Mouse (Mus musculus): ENCODE results near the gene Apobec4.
"Not testable (repeated sequence)": the region's sequence is repeated elsewhere in the genome, so short reads cannot be mapped to it uniquely, and the experiment has no call there.

Gene Apobec4

DNA sequence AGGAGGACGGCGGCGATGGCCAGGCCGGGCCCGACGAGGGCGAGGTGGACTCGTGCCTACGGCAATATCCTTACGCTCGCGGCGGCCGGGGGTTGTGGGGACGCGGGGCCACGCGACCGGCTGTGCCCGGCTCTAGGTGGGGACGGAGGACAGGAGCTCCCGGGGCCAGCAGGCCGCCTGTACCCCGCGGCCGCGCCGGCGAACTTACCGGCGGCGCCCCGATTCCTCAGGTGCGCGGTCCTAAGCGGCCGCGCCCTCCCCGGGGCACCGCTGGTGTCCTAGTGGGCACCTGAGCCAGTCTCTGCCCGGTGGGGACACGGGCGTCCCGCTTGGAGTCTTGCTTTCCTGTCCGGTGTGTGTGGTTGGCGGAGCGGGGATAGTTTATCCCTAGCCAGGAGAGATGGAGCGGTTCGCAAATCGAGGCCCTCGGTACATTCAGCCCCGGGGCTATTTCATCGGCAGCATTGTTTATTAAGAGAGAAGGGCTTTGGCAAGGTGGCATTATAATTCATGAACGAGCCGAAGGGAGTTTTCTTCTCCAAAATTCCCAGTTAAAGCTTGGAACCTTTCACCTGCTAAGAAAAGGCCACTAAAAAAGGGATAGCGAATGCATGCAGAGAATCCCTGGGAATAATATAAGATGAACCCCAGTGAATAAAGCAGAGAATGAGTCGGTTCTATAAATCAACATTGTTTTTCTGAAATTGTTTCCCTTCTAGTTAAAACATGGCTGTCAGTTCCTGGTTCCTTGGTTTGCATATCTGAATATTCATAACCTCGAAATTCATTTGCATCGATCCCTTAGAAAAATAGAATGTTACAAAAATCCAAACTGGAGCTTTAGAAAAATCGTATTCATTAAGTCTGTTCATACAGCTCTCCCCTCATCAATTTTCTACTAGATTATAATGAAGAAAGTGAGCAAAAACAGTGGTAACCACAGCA is 16.7 kb downstream of the Apobec4 start:
- DNase-seq (ENCODE audit: low read depth, low spot score), result no peak

- DNase-seq (ENCODE audit: low read depth, low spot score), result peak; percentile 85
Observed at GRCm38 (mm10) chr1:152767749-152768488, 17.6 kb downstream of the Apobec4 start.

GRCm38 (mm10) chr1:152771016-152771415 is 20.7 kb downstream of the Apobec4 start:
- DNase-seq (ENCODE audit: low read depth, low spot score), result no peak

GRCm38 (mm10) chr1:152774601-152775000 is 24.2 kb downstream of the Apobec4 start:
- DNase-seq (ENCODE audit: low read depth, low spot score), result not testable (repeated sequence)

GRCm38 (mm10) chr1:152779071-152779737 is 28.9 kb downstream of the Apobec4 start:
- DNase-seq (ENCODE audit: low read depth, low spot score), result no peak

- no peak for DNase-seq (ENCODE audit: low read depth, low spot score)
Observed at GRCm38 (mm10) chr1:152784620-152785019, 34.3 kb downstream of the Apobec4 start.

DNA sequence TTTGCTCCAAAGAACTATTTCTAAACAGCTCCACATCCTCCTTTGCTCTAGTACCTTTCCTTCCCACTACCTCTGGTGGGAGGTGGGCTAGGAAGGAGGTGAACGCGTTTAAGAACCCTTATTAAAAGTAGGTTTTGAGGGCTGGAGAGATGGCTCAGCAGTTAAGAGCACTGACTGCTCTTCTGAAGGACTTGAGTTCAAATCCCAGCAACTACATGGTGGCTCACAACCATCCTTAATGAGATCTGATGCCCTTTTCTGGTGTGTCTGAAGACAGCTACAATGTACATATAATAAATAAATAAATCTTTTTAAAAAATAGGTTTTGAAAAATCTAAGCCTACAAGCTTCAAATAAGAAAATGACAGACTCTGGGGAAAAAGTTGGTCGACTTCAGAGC is 35.1 kb downstream of the Apobec4 start:
- not testable (repeated sequence) for DNase-seq (ENCODE audit: low read depth, low spot score)

GRCm38 (mm10) chr1:152786953-152787352 is 36.6 kb downstream of the Apobec4 start:
- no peak for DNase-seq (ENCODE audit: low read depth, low spot score)

GRCm38 (mm10) chr1:152788121-152788660 is 37.8 kb downstream of the Apobec4 start:
- no peak for DNase-seq (ENCODE audit: low read depth, low spot score)

GRCm38 (mm10) chr1:152790254-152790653 is 39.9 kb downstream of the Apobec4 start:
- no peak for DNase-seq (ENCODE audit: low read depth, low spot score)

GRCm38 (mm10) chr1:152790821-152791220 is 40.5 kb downstream of the Apobec4 start:
- no peak for DNase-seq (ENCODE audit: low read depth, low spot score)

DNA sequence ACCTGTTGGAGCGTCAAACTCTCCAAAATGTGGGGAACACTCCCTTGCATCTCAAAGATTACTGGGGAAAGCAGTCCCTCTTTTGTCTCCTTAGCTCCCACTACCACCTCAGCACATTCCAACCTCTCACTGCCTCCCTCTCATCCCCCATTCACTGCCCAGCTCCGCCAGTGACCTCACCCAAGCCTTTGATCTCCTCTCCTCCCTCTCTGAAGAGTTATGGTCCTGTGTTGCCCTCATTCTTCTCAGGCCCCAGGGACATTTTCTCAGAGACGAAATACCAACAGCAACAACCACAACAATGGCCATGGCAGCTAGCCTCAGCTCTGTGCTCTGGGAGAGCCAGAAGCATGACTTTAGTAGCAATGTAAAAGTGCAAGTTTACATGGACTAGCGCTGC is 40.9 kb downstream of the Apobec4 start:
- no peak for DNase-seq (ENCODE audit: low read depth, low spot score)

GRCm38 (mm10) chr1:152792736-152793494 is 42.6 kb downstream of the Apobec4 start:
- peak; percentile 64 for DNase-seq (ENCODE audit: low read depth, low spot score)

GRCm38 (mm10) chr1:152793495-152794130 is 43.3 kb downstream of the Apobec4 start:
- DNase-seq (ENCODE audit: low read depth, low spot score), result no peak

DNA sequence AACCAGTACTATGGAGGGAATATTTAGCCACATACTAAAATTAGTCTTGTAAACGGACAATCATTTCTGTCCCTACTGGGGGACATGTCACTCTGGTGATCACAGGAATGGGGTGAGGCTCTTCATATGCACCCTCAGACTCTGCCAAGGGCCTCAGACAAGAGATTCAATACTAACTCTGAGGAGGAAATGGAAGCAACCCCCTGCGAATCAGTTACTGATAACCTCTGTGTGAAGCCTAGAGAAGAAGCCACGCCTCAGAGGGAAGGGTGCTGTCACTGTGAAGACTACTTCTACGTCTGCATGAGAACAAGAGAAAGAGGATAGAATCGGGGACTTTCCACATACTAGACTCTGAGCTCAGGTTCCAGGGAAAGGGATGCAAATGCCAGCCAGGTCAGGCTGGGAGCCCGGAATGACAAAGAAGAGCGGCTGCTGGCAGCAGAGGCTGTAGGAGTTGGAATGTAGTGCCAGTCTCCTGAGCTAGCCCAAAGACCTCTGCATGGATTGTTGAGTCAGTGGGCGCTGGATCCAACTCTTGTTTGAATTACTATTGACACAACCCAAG is 45.4 kb downstream of the Apobec4 start:
- DNase-seq (ENCODE audit: low read depth, low spot score), result no peak

- no peak for DNase-seq (ENCODE audit: low read depth, low spot score)
Observed at GRCm38 (mm10) chr1:152796683-152797263, 46.4 kb downstream of the Apobec4 start.

GRCm38 (mm10) chr1:152798125-152798524 is 47.8 kb downstream of the Apobec4 start:
- no peak for DNase-seq (ENCODE audit: low read depth, low spot score)

GRCm38 (mm10) chr1:152799897-152800296 is 49.5 kb downstream of the Apobec4 start, which contains the start of gene Ncf2:
Ncf2 (plus strand) TSS chr1:152800194.
- no peak for DNase-seq (ENCODE audit: low read depth, low spot score)

- no peak for DNase-seq (ENCODE audit: low read depth, low spot score)
Observed at GRCm38 (mm10) chr1:152800633-152801176, 50.4 kb downstream of the Apobec4 start.

Measured in telencephalon, adult 2 months (tissue).